Mouse (Mus musculus) liver, embryonic 14.5 days (tissue): ENCODE data around the gene Rpusd4.

ENCODE experiments used
- CTCF ChIP-seq: IDR thresholded peaks from 2 replicates; pipeline ENCODE4 v1.5.1; 2016; ENCODE audit warnings: antibody characterized with exemption, low read depth, control low read depth
- EP300 ChIP-seq: IDR thresholded peaks from 2 replicates; pipeline ENCODE4 v1.6.1; 2016; ENCODE audit warnings: antibody characterized with exemption, low read depth

GRCm38 (mm10) chr9:35238371-35238770, 29.3 kb upstream of the Rpusd4 start:
- no peak for TF ChIP-seq CTCF
- no peak for TF ChIP-seq EP300
